Mouse (Mus musculus) bone marrow macrophage, adult 2 months (primary cell): ENCODE measurements at regions not wholly inside any gene's neighbourhood (a gene's known extent, or its start where the extent isn't known, plus 50 kb on each side); places are given as distances from the start of the nearest gene placed in this dataset.

Source experiments
- H3K27ac ChIP-seq: 2 replicates; pipeline ENCODE4 v1.5.1; 2012; ENCODE audit warnings: low read depth, low read length; ENCODE audit not compliant: insufficient read depth
- H3K4me1 ChIP-seq: 2 replicates; pipeline ENCODE4 v1.6.1; 2012; ENCODE audit warnings: low read length; ENCODE audit not compliant: control insufficient read depth, insufficient read depth
- H3K4me3 ChIP-seq: 2 replicates; pipeline ENCODE4 v1.5.1; 2012; ENCODE audit warnings: mild to moderate bottlenecking, low read length, moderate library complexity; ENCODE audit not compliant: insufficient read depth
- CTCF ChIP-seq: IDR thresholded peaks from 2 replicates; pipeline ENCODE4 v1.5.1; 2012; ENCODE audit warnings: low read depth, mild to moderate bottlenecking, low read length, moderate library complexity
- POLR2A ChIP-seq: IDR thresholded peaks from 2 replicates; pipeline ENCODE4 v1.6.1; 2012; ENCODE audit warnings: mild to moderate bottlenecking, low read depth, low read length, borderline replicate concordance

GRCm38 (mm10) chr9:47077945-47078344 lies 79.4 kb downstream of the Gm4791 start:
- no peak for TF ChIP-seq POLR2A
- no peak for TF ChIP-seq CTCF
- Histone ChIP-seq H3K4me3 (no peak overlapping the region), H3K27ac (no peak overlapping the region), H3K4me1 (no peaks in the 10 kb centered on the region)

- H3K4me1 ChIP-seq: no peaks in the 10 kb centered on the region
- H3K4me3 ChIP-seq: no peak overlapping the region
- no peak overlapping the region for H3K27ac ChIP-seq
- no peak for TF ChIP-seq POLR2A
- TF ChIP-seq CTCF: no peak
Measured at GRCm38 (mm10) chr9:47081407-47081806, 82.9 kb downstream of the Gm4791 start.

- Histone ChIP-seq H3K4me1 (no peaks in the 10 kb centered on the region), H3K4me3 (no peak overlapping the region), H3K27ac (no peak overlapping the region)
- no peak for TF ChIP-seq CTCF
Measured at GRCm38 (mm10) chr9:47091796-47092195, 93.3 kb downstream of the Gm4791 start.

GRCm38 (mm10) chr9:47095656-47096055 lies 97.1 kb downstream of the Gm4791 start:
- TF ChIP-seq CTCF (no peak), POLR2A (no peak)
- H3K4me1 ChIP-seq: no peaks in the 10 kb centered on the region

GRCm38 (mm10) chr9:47103316-47103715 lies 104.8 kb downstream of the Gm4791 start:
- no peak overlapping the region for H3K4me3 ChIP-seq
- H3K4me1 ChIP-seq: no peaks in the 10 kb centered on the region
- no peak overlapping the region for H3K27ac ChIP-seq
- TF ChIP-seq CTCF (no peak), POLR2A (no peak)

More at GRCm38 (mm10) chr9:47095656-47096055, 97.1 kb downstream of the Gm4791 start:
- no peak overlapping the region for H3K4me3 ChIP-seq
- no peak overlapping the region for H3K27ac ChIP-seq

- H3K4me3 ChIP-seq: no peak overlapping the region
Measured at GRCm38 (mm10) chr9:47103966-47104365, 105.4 kb downstream of the Gm4791 start.

GRCm38 (mm10) chr9:47108096-47108495 lies 109.6 kb downstream of the Gm4791 start:
- Histone ChIP-seq H3K4me1 (no peaks in the 10 kb centered on the region), H3K27ac (no peak overlapping the region), H3K4me3 (no peak overlapping the region)
- TF ChIP-seq POLR2A: no peak
- TF ChIP-seq CTCF: no peak

More at GRCm38 (mm10) chr9:47103966-47104365, 105.4 kb downstream of the Gm4791 start:
- TF ChIP-seq CTCF (no peak), POLR2A (no peak)
- Histone ChIP-seq H3K4me1 (no peaks in the 10 kb centered on the region), H3K27ac (no peak overlapping the region)

GRCm38 (mm10) chr9:47119253-47119652 lies 120.7 kb downstream of the Gm4791 start:
- H3K27ac ChIP-seq: no peak overlapping the region
- no peak for TF ChIP-seq CTCF
- TF ChIP-seq POLR2A: no peak
- no peak overlapping the region for H3K4me3 ChIP-seq
- H3K4me1 ChIP-seq: no peaks in the 10 kb centered on the region

GRCm38 (mm10) chr9:47123113-47123512 lies 124.6 kb downstream of the Gm4791 start:
- Histone ChIP-seq H3K4me1 (no peaks in the 10 kb centered on the region), H3K4me3 (no peak overlapping the region), H3K27ac (no peak overlapping the region)
- TF ChIP-seq CTCF (no peak), POLR2A (no peak)

GRCm38 (mm10) chr9:47125517-47125916 lies 127.0 kb downstream of the Gm4791 start:
- no peak for TF ChIP-seq POLR2A
- no peak for TF ChIP-seq CTCF
- H3K4me3 ChIP-seq: no peak overlapping the region
- H3K27ac ChIP-seq: no peak overlapping the region
- H3K4me1 ChIP-seq: no peaks in the 10 kb centered on the region

- Histone ChIP-seq H3K4me1 (no peaks in the 10 kb centered on the region), H3K4me3 (no peak overlapping the region), H3K27ac (no peak overlapping the region)
- TF ChIP-seq CTCF: no peak
- no peak for TF ChIP-seq POLR2A
Measured at GRCm38 (mm10) chr9:47126236-47126635, 127.7 kb downstream of the Gm4791 start.
